Mouse (Mus musculus): ENCODE measurements around the gene Tlx1. TPM values are rescaled to one million over a fixed set of nuclear protein-coding genes. Genes with fewer than 3 reads are reported as not detected.

Tlx1 gene
- 0.21 and 0.36 TPM in 2 replicates for total RNA-seq (2012; rRNA removed)

DNA sequence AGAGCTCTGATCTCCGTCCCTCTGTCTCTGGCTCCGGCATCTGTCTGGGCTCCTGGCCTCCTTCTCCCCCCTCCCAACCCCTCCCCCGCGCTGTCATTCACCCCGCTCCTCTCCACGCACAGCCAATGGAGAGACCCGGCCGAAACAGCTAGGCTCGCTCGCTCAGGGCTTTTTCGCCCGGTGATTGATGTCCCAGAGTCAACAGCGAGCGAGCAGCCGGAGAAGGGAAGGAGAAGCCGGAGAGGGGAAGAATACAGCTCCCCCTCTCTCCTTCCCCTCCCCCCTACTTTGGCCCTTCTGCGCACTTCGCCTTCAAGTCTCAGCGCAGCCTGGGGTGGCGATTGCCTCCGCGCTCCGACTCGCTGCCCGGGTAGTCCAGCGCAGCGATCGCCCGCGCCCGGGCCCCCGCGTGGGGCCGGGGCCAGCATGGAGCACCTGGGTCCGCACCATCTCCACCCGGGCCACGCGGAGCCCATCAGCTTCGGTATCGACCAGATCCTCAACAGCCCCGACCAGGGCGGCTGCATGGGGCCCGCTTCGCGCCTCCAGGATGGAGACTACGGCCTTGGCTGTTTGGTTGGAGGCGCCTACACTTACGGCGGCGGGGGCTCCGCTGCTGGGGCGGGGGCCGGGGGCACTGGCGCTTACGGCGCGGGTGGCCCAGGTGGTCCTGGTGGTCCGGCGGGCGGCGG, at the start of gene Tlx1:
Tlx1 (plus strand) TSS at position 191 of the 692 bp plus-strand sequence.
- in situ Hi-C loops (cut with MboI; ENCODE audit: low sequenced_read_pairs in 2 of 2, unreplicated experiment in 2 of 2) = loop anchor here (5.0 to 25.0 kb wide), 4 partner anchors 82 to 1543 kb away; partner anchors contain the start of gene Nkx2-3 (in 1 of the 2)
- TF ChIP-seq MAFK (IDR thresholded peaks at IDR 0.05; ENCODE audit: insufficient read depth, low read depth, low read length) (no peak), ZNF384 (IDR thresholded peaks at IDR 0.05; ENCODE audit: low read depth, low read length) (no peak), CHD2 (IDR thresholded peaks at IDR 0.05; ENCODE audit: low read depth, low read length) (no peak), ZC3H11A (IDR thresholded peaks at IDR 0.05; ENCODE audit: borderline replicate concordance, low read depth, low read length) (no peak), HCFC1 (IDR thresholded peaks at IDR 0.05; ENCODE audit: borderline replicate concordance, insufficient read depth, low read length) (no peak)
- no peaks in the 10 kb centered on the region for H3K36me3 ChIP-seq (ENCODE audit: control insufficient read depth, insufficient read depth, low read length, poor library complexity, severe bottlenecking)
- DNase-seq (ENCODE audit: low read depth, low spot score) = no peak
- peak within 1 kb of the TSS; percentile 41 to 62 for H3K4me3 ChIP-seq (ENCODE audit: insufficient read depth in 1 of 2, low read depth in 1 of 2, low read length in 2 of 2, poor library complexity in 1 of 2, severe bottlenecking in 1 of 2)
- no peak within 1 kb of the TSS for H3K27ac ChIP-seq (ENCODE audit: insufficient read depth, low read depth, low read length, poor library complexity, severe bottlenecking)
- no peaks in the 10 kb centered on the region for H3K9me3 ChIP-seq (ENCODE audit: control insufficient read depth, insufficient read depth, low read depth, low read length)
- peaks cover 0 to 6% of the 10 kb centered on the region in 2 experiments; a peak in 1 of 4 replicates for H3K4me1 ChIP-seq (ENCODE audit: control insufficient read depth in 2 of 2, insufficient read depth in 2 of 2, low read length in 2 of 2, poor library complexity in 1 of 2)
- peak within 1 kb of the TSS; percentile 62 for H3K9ac ChIP-seq (ENCODE audit: insufficient read depth, low read depth, low read length, poor library complexity, severe bottlenecking)

DNA sequence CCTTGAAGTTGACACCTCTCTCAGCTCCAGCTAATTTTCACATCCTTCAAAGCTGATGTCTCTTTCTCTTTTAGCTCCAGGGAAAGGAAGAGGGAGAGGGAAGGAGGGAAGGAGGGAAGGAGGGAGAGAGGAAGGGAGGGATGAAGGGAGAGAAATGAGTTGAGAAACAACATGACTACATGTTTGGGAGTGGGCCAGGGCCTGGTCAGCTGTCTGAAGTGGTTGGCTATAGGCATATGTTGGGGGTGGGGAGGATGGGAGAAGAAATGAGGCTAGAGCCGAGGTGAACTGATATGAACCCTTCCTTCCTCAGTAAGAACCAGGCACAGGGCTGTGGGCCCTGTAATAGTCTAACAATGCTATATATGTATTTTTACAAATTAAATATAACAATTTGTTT, 44.9 kb upstream of the Tlx1 start:
- Histone ChIP-seq H3K36me3 (ENCODE audit: control insufficient read depth, insufficient read depth, low read length, poor library complexity, severe bottlenecking) (no peaks in the 10 kb centered on the region), H3K27ac (ENCODE audit: insufficient read depth, low read depth, low read length, poor library complexity, severe bottlenecking) (no peak overlapping the region), H3K9me3 (ENCODE audit: control insufficient read depth, insufficient read depth, low read depth, low read length) (no peaks in the 10 kb centered on the region), H3K4me3 (ENCODE audit: insufficient read depth in 1 of 2, low read depth in 1 of 2, low read length in 2 of 2, poor library complexity in 1 of 2, severe bottlenecking in 1 of 2) (no peak overlapping the region), H3K4me1 (ENCODE audit: control insufficient read depth in 2 of 2, insufficient read depth in 2 of 2, low read length in 2 of 2, poor library complexity in 1 of 2) (peaks cover 0 to 24% of the 10 kb centered on the region in 2 experiments; a peak in 3 of 4 replicates), H3K9ac (ENCODE audit: insufficient read depth, low read depth, low read length, poor library complexity, severe bottlenecking) (no peak overlapping the region)
- in situ Hi-C loops (cut with MboI; ENCODE audit: low sequenced_read_pairs in 2 of 2, unreplicated experiment in 2 of 2) = no loop called here
- no peak for TF ChIP-seq ZC3H11A (IDR thresholded peaks at IDR 0.05; ENCODE audit: borderline replicate concordance, low read depth, low read length)
- no peak for TF ChIP-seq CHD2 (IDR thresholded peaks at IDR 0.05; ENCODE audit: low read depth, low read length)
- no peak for TF ChIP-seq HCFC1 (IDR thresholded peaks at IDR 0.05; ENCODE audit: borderline replicate concordance, insufficient read depth, low read length)
- no peak for TF ChIP-seq MAFK (IDR thresholded peaks at IDR 0.05; ENCODE audit: insufficient read depth, low read depth, low read length)
- no peak for TF ChIP-seq ZNF384 (IDR thresholded peaks at IDR 0.05; ENCODE audit: low read depth, low read length)
- no peak for DNase-seq (ENCODE audit: low read depth, low spot score)

DNA sequence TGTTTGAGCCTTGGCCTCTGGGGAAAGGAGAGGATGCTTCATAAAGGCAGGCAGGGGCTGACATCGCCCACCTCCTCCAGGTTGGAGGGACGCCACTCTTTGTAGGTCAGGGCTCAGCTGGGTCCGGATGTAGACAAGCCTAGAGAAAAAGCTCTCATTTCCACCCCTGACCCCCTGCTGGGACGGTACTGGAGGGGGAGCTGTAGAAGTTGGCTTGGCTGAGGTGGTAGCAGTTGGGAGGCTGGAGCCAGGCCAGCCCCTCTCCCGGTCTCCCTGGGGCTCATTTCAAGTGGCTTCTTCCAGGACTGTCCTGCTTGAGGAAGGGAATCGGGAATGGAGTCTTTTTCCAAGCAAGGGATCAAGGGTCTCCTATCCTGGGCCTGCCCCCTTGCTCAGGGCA, 43.8 kb upstream of the Tlx1 start:
- H3K27ac ChIP-seq (ENCODE audit: insufficient read depth, low read depth, low read length, poor library complexity, severe bottlenecking) = no peak overlapping the region; the same call in 1 of the 2 replicates
- H3K4me3 ChIP-seq (ENCODE audit: insufficient read depth in 1 of 2, low read depth in 1 of 2, low read length in 2 of 2, poor library complexity in 1 of 2, severe bottlenecking in 1 of 2) = no peak overlapping the region
- no peak for DNase-seq (ENCODE audit: low read depth, low spot score)
- in situ Hi-C loops (cut with MboI; ENCODE audit: low sequenced_read_pairs in 2 of 2, unreplicated experiment in 2 of 2) = no loop called here
- peaks cover 0 to 26% of the 10 kb centered on the region in 2 experiments; a peak in 3 of 4 replicates for H3K4me1 ChIP-seq (ENCODE audit: control insufficient read depth in 2 of 2, insufficient read depth in 2 of 2, low read length in 2 of 2, poor library complexity in 1 of 2)
- H3K36me3 ChIP-seq (ENCODE audit: control insufficient read depth, insufficient read depth, low read length, poor library complexity, severe bottlenecking) = no peaks in the 10 kb centered on the region
- no peaks in the 10 kb centered on the region for H3K9me3 ChIP-seq (ENCODE audit: control insufficient read depth, insufficient read depth, low read depth, low read length)
- TF ChIP-seq ZC3H11A (IDR thresholded peaks at IDR 0.05; ENCODE audit: borderline replicate concordance, low read depth, low read length) = no peak
- no peak overlapping the region for H3K9ac ChIP-seq (ENCODE audit: insufficient read depth, low read depth, low read length, poor library complexity, severe bottlenecking)

DNA sequence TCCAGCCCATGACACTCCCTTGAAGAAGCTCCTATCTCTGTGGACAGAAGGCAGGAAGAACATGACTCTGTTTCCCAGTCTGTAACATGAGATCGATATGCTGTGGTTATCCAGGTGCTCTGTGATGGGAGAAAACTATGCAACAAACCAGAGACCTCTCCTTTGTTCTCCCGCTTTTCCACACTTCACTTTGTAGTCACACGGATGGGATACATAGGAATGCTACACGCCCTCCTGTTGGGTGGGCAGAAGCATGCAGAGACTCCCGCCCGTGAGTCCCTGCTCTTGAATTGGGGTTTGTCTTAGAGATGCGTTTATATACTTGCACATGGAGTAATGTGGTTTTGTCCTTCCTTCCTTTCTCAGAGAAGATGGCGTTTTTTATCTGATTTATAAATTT, 39.8 kb upstream of the Tlx1 start:
- in situ Hi-C loops (cut with MboI; ENCODE audit: low sequenced_read_pairs in 2 of 2, unreplicated experiment in 2 of 2) = no loop called here
- H3K9ac ChIP-seq (ENCODE audit: insufficient read depth, low read depth, low read length, poor library complexity, severe bottlenecking) = no peak overlapping the region
- no peak overlapping the region for H3K4me3 ChIP-seq (ENCODE audit: insufficient read depth in 1 of 2, low read depth in 1 of 2, low read length in 2 of 2, poor library complexity in 1 of 2, severe bottlenecking in 1 of 2)
- no peak overlapping the region for H3K27ac ChIP-seq (ENCODE audit: insufficient read depth, low read depth, low read length, poor library complexity, severe bottlenecking)
- TF ChIP-seq HCFC1 (IDR thresholded peaks at IDR 0.05; ENCODE audit: borderline replicate concordance, insufficient read depth, low read length) (no peak), MAFK (IDR thresholded peaks at IDR 0.05; ENCODE audit: insufficient read depth, low read depth, low read length) (no peak), CHD2 (IDR thresholded peaks at IDR 0.05; ENCODE audit: low read depth, low read length) (no peak)
- peaks cover 2 to 29% of the 10 kb centered on the region in 2 experiments; a peak in 3 of 4 replicates for H3K4me1 ChIP-seq (ENCODE audit: control insufficient read depth in 2 of 2, insufficient read depth in 2 of 2, low read length in 2 of 2, poor library complexity in 1 of 2)
- no peaks in the 10 kb centered on the region for H3K9me3 ChIP-seq (ENCODE audit: control insufficient read depth, insufficient read depth, low read depth, low read length)
- DNase-seq (ENCODE audit: low read depth, low spot score) = no peak
- H3K36me3 ChIP-seq (ENCODE audit: control insufficient read depth, insufficient read depth, low read length, poor library complexity, severe bottlenecking) = no peaks in the 10 kb centered on the region

DNA sequence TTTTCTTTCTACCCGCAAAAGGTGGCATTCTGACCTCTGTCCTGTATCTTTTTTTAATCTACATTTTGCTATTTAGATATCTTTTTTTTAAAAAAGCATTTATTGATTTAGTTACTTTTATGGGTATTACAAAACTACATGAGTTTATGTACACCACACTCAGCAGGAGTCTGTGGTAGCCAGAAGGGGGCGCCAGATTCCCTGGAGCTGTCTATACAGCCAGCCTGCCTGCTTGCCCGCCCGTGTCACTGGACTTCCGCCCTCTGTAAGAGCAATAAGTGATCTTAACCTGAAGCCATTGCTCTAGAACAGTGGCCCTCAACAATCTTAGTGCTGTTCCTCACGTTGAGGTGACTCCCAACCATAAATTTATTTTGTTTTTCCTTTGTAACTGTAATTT, 38.0 kb upstream of the Tlx1 start:
- Histone ChIP-seq H3K9me3 (ENCODE audit: control insufficient read depth, insufficient read depth, low read depth, low read length) (no peaks in the 10 kb centered on the region), H3K4me1 (ENCODE audit: control insufficient read depth in 2 of 2, insufficient read depth in 2 of 2, low read length in 2 of 2, poor library complexity in 1 of 2) (peaks cover 2 to 22% of the 10 kb centered on the region in 2 experiments; a peak in 3 of 4 replicates), H3K27ac (ENCODE audit: insufficient read depth, low read depth, low read length, poor library complexity, severe bottlenecking) (no peak overlapping the region), H3K36me3 (ENCODE audit: control insufficient read depth, insufficient read depth, low read length, poor library complexity, severe bottlenecking) (no peaks in the 10 kb centered on the region), H3K4me3 (ENCODE audit: insufficient read depth in 1 of 2, low read depth in 1 of 2, low read length in 2 of 2, poor library complexity in 1 of 2, severe bottlenecking in 1 of 2) (no peak overlapping the region), H3K9ac (ENCODE audit: insufficient read depth, low read depth, low read length, poor library complexity, severe bottlenecking) (no peak overlapping the region)
- TF ChIP-seq ZC3H11A (IDR thresholded peaks at IDR 0.05; ENCODE audit: borderline replicate concordance, low read depth, low read length) = no peak
- TF ChIP-seq ZNF384 (IDR thresholded peaks at IDR 0.05; ENCODE audit: low read depth, low read length) = no peak
- no peak for TF ChIP-seq MAFK (IDR thresholded peaks at IDR 0.05; ENCODE audit: insufficient read depth, low read depth, low read length)
- TF ChIP-seq CHD2 (IDR thresholded peaks at IDR 0.05; ENCODE audit: low read depth, low read length) = no peak
- TF ChIP-seq HCFC1 (IDR thresholded peaks at IDR 0.05; ENCODE audit: borderline replicate concordance, insufficient read depth, low read length) = no peak
- in situ Hi-C loops (cut with MboI; ENCODE audit: low sequenced_read_pairs in 2 of 2, unreplicated experiment in 2 of 2) = no loop called here
- no peak for DNase-seq (ENCODE audit: low read depth, low spot score)
